Mouse (Mus musculus) kidney, embryonic 16.5 days (tissue): ENCODE measurements around the gene Thy1. TPM values are rescaled to one million over a fixed set of nuclear protein-coding genes. Genes with fewer than 3 reads are reported as not detected.

Source experiments
- ATAC-seq: fragments of 200-750 bp; cut with Nextera tagmentation; 2 replicates; pipeline ENCODE4 v1.8.0; 2017; ENCODE audit warnings: moderate TSS enrichment; ENCODE audit not compliant: low FRiP score, low TSS enrichment
- H3K27ac ChIP-seq: fragments of 300-500 bp; sonication (generic); 2 replicates; pipeline ENCODE4 v1.5.1; 2014; ENCODE audit warnings: low read length
- H3K27me3 ChIP-seq: fragments of 300-500 bp; sonication (generic); 2 replicates; pipeline ENCODE4 v1.6.1; 2014; ENCODE audit warnings: low read length, control low read depth, mixed read lengths; ENCODE audit not compliant: insufficient read depth
- H3K36me3 ChIP-seq: fragments of 300-500 bp; sonication (generic); 2 replicates; pipeline ENCODE4 v1.6.1; 2014; ENCODE audit warnings: low read length, control low read depth, mixed read lengths; ENCODE audit not compliant: insufficient read depth
- H3K4me1 ChIP-seq: fragments of 300-500 bp; sonication (generic); 2 replicates; pipeline ENCODE4 v1.6.1; 2014; ENCODE audit warnings: low read length, control low read depth, mixed read lengths; ENCODE audit not compliant: insufficient read depth
- H3K4me2 ChIP-seq: fragments of 300-500 bp; sonication (generic); replicated peaks from 2 replicates; pipeline ENCODE4 v1.6.1; 2014; ENCODE audit warnings: low read depth, low read length
- H3K4me3 ChIP-seq: fragments of 300-500 bp; sonication (generic); 2 replicates; pipeline ENCODE4 v1.5.1; 2014; ENCODE audit warnings: mild to moderate bottlenecking, low read length
- H3K9ac ChIP-seq: fragments of 300-500 bp; sonication (generic); replicated peaks from 2 replicates; pipeline ENCODE4 v1.6.1; 2014; ENCODE audit warnings: low read length
- H3K9me3 ChIP-seq: fragments of 300-500 bp; sonication (generic); 2 replicates; pipeline ENCODE4 v1.6.1; 2016; ENCODE audit warnings: low read length, control low read depth
- WGBS: fragments of 180-500 bp; shearing (Covaris S2); extraction: QIAGEN DNeasy Blood & Tissue Kit; methylation state at CpG from one replicate; pipeline ENCODE4 v1.1.7; 2014; 5-methylcytosine and 5-hydroxymethylcytosine counted together
- polyA plus RNA-seq: library from polyadenylated mRNA; unstranded; fragments of >200 nt; fragmentation: Nextera tagmentation; extraction: Ambion mirVana; gene quantifications from 2 replicates; pipeline ENCODE4 v1.2.1, GENCODE M21; 2015

The Thy1 gene
- polyA plus RNA-seq, 1 experiment from 2014 or later = 7.7 TPM

GRCm38 (mm10) chr9:44031946-44032345 lies 11.2 kb upstream of the Thy1 start:
- Histone ChIP-seq H3K9ac (no peak overlapping the region), H3K27ac (no peak overlapping the region), H3K27me3 (no peaks in the 10 kb centered on the region), H3K4me3 (no peak overlapping the region), H3K4me1 (peaks cover 6% of the 10 kb centered on the region), H3K9me3 (no peaks in the 10 kb centered on the region), H3K4me2 (no peak overlapping the region), H3K36me3 (no peaks in the 10 kb centered on the region)
- no peak for ATAC-seq
- WGBS = 80% methylated on average over 4 of the region's 4 CpGs

GRCm38 (mm10) chr9:44033317-44033716 lies 9.9 kb upstream of the Thy1 start:
- no peaks in the 10 kb centered on the region for H3K27me3 ChIP-seq
- 90% methylated on average over 5 of the region's 5 CpGs for WGBS

GRCm38 (mm10) chr9:44033957-44034727 lies 9.0 kb upstream of the Thy1 start:
- Histone ChIP-seq H3K9me3 (no peaks in the 10 kb centered on the region), H3K36me3 (no peaks in the 10 kb centered on the region), H3K4me3 (no peak overlapping the region), H3K4me2 (no peak overlapping the region), H3K4me1 (peaks cover 5% of the 10 kb centered on the region), H3K27ac (no peak overlapping the region), H3K27me3 (no peaks in the 10 kb centered on the region), H3K9ac (no peak overlapping the region)
- 49% methylated on average over 13 of the region's 13 CpGs for WGBS
- ATAC-seq = no peak

More at GRCm38 (mm10) chr9:44033317-44033716, 9.9 kb upstream of the Thy1 start:
- H3K4me1 ChIP-seq = peaks cover 6% of the 10 kb centered on the region
- H3K4me3 ChIP-seq = no peak overlapping the region
- no peak overlapping the region for H3K9ac ChIP-seq
- no peak for ATAC-seq
- H3K4me2 ChIP-seq = no peak overlapping the region
- H3K9me3 ChIP-seq = no peaks in the 10 kb centered on the region
- H3K27ac ChIP-seq = no peak overlapping the region
- H3K36me3 ChIP-seq = no peaks in the 10 kb centered on the region

GRCm38 (mm10) chr9:44037106-44037505 lies 6.1 kb upstream of the Thy1 start:
- Histone ChIP-seq H3K36me3 (no peaks in the 10 kb centered on the region), H3K4me1 (no peaks in the 10 kb centered on the region), H3K9ac (no peak overlapping the region), H3K27me3 (peaks cover 4% of the 10 kb centered on the region; the same call in 1 of the 2 replicates), H3K4me3 (no peak overlapping the region), H3K4me2 (no peak overlapping the region), H3K27ac (no peak overlapping the region), H3K9me3 (no peaks in the 10 kb centered on the region)
- ATAC-seq = no peak
- WGBS = 94% methylated on average over 5 of the region's 5 CpGs

GRCm38 (mm10) chr9:44041511-44042395 lies 1.4 kb upstream of the Thy1 start:
- H3K36me3 ChIP-seq = no peaks in the 10 kb centered on the region
- peaks cover 30% of the 10 kb centered on the region for H3K27me3 ChIP-seq
- no peak overlapping the region for H3K4me2 ChIP-seq
- no peak for ATAC-seq
- H3K27ac ChIP-seq = no peak overlapping the region
- H3K4me3 ChIP-seq = no peak overlapping the region
- H3K9ac ChIP-seq = no peak overlapping the region
- H3K4me1 ChIP-seq = peaks cover 16% of the 10 kb centered on the region; the same call in 1 of the 2 replicates
- 71% methylated on average over 7 of the region's 7 CpGs for WGBS
- H3K9me3 ChIP-seq = no peaks in the 10 kb centered on the region

- no peak overlapping the region for H3K27ac ChIP-seq
- whole genome bisulfite sequencing = 89% methylated on average over 1 of the region's 1 CpGs
Measured at GRCm38 (mm10) chr9:44042396-44042680, 846 bp upstream of the Thy1 start.

GRCm38 (mm10) chr9:44043708-44044425 lies 683 bp downstream of the Thy1 start:
- Histone ChIP-seq H3K27ac (no peak overlapping the region), H3K36me3 (no peaks in the 10 kb centered on the region), H3K9ac (peak overlapping the region; percentile 49; the same call in 1 of the 2 replicates), H3K27me3 (peaks cover 30% of the 10 kb centered on the region), H3K4me1 (peaks cover 16% of the 10 kb centered on the region; the same call in 1 of the 2 replicates), H3K4me3 (peak overlapping the region; percentile 50), H3K4me2 (peak overlapping the region; percentile 60), H3K9me3 (no peaks in the 10 kb centered on the region)
- WGBS = 4% methylated on average over 21 of the region's 23 CpGs
- ATAC-seq = no peak

More at GRCm38 (mm10) chr9:44042396-44042680, 846 bp upstream of the Thy1 start:
- Histone ChIP-seq H3K9me3 (no peaks in the 10 kb centered on the region), H3K9ac (no peak overlapping the region), H3K4me1 (peaks cover 16% of the 10 kb centered on the region; the same call in 1 of the 2 replicates), H3K4me2 (no peak overlapping the region), H3K36me3 (no peaks in the 10 kb centered on the region), H3K4me3 (no peak overlapping the region), H3K27me3 (peaks cover 30% of the 10 kb centered on the region)
- ATAC-seq = no peak

- Histone ChIP-seq H3K4me1 (peaks cover 16% of the 10 kb centered on the region; the same call in 1 of the 2 replicates), H3K9ac (0 out of 2 replicates have a peak overlapping the region, but pooled peaks have one; percentile 22), H3K4me2 (peak overlapping the region; percentile 60), H3K36me3 (no peaks in the 10 kb centered on the region), H3K27ac (no peak overlapping the region), H3K27me3 (peaks cover 30% of the 10 kb centered on the region), H3K9me3 (no peaks in the 10 kb centered on the region), H3K4me3 (peak overlapping the region; percentile 50)
- 43% methylated on average over 14 of the region's 14 CpGs for WGBS
- no peak for ATAC-seq
Measured at GRCm38 (mm10) chr9:44044426-44045157, 1.4 kb downstream of the Thy1 start.
